Mouse (Mus musculus): ENCODE results near the gene Myadml2. TPM values are rescaled to one million over a fixed set of nuclear protein-coding genes. Genes with fewer than 3 reads are reported as not detected.

The Myadml2 gene
- polyA plus RNA-seq, 1 experiment: not detected

DNA sequence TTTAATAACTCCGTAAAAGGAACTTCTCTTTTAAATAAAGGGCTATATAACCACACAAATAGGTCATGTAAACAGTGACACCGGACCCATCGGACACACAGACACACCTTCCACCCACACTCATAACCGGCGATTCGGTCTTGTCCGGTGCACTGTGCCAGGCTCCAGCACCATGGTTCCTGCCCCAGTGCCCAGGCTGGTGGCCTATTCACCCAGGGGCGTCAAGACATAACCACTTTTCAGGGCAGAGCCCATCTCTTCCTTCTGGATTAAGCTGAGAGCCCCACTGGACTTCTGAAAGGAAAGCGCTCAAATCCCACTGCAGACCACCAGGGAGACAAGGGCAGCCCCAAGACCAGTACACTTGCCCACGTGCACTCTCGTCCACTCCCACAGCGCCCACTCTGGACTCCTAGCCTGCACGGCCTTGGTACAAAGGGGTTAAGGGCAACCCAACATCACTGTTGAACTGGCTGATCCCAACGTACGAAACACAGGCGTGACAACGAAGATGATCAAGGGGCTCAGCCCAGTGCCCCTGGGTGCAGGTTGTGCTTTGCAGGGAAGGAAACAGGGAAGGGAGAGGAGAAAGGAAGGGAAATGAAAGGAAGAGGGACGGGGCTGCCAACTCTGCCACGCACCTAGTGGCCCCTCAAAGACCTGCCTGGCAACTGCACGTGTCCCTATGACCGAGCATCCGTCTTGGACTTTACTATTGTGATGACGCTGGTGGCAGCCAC, 19.2 kb downstream of the Myadml2 start:
- H3K79me2 ChIP-seq (ENCODE audit: control insufficient read depth, insufficient read depth): peaks cover 95% of the 10 kb centered on the region
- peaks cover 36% of the 10 kb centered on the region for H3K36me3 ChIP-seq (ENCODE audit: control insufficient read depth, insufficient read depth)
- no peak overlapping the region for H3K4me3 ChIP-seq (ENCODE audit: insufficient read depth, poor library complexity, severe bottlenecking)
- H3K27me3 ChIP-seq (ENCODE audit: control insufficient read depth, insufficient read depth, insufficient read length): no peaks in the 10 kb centered on the region
- H3ac ChIP-seq (ENCODE audit: control insufficient read depth, insufficient read length, low read depth): no peak overlapping the region
- TF ChIP-seq CTCF (IDR thresholded peaks at IDR 0.05; ENCODE audit: control insufficient read depth, insufficient read depth, insufficient read length) (no peak), CEBPB (IDR thresholded peaks at IDR 0.05; ENCODE audit: low read depth) (no peak), FOSL1 (IDR thresholded peaks at IDR 0.05; ENCODE audit: insufficient read depth, low read length, poor library complexity, severe bottlenecking) (no peak)
- H3K79me3 ChIP-seq (ENCODE audit: low read depth): peaks cover 76% of the 10 kb centered on the region

GRCm38 (mm10) chr11:120627468-120628300, 20.3 kb downstream of the Myadml2 start:
- TF ChIP-seq CTCF (IDR thresholded peaks at IDR 0.05; ENCODE audit: control insufficient read depth, insufficient read depth, insufficient read length): no peak
- no peak for TF ChIP-seq MYOD1 (IDR thresholded peaks at IDR 0.05; ENCODE audit: control insufficient read depth, insufficient read length, low read depth)
- TF ChIP-seq CEBPB (IDR thresholded peaks at IDR 0.05; ENCODE audit: low read depth): no peak
- TF ChIP-seq FOSL1 (IDR thresholded peaks at IDR 0.05; ENCODE audit: insufficient read depth, low read length, poor library complexity, severe bottlenecking): no peak
- no peak for TF ChIP-seq MYOG (IDR thresholded peaks at IDR 0.05; ENCODE audit: control insufficient read depth, extremely low read depth, insufficient read length)
- no peak for TF ChIP-seq USF1 (IDR thresholded peaks at IDR 0.05; ENCODE audit: low read depth)
- no peak for TF ChIP-seq MAX (IDR thresholded peaks at IDR 0.05)
- no peak overlapping the region for H3K4me3 ChIP-seq (ENCODE audit: insufficient read depth, poor library complexity, severe bottlenecking)
- peaks cover 100% of the 10 kb centered on the region for H3K79me2 ChIP-seq (ENCODE audit: control insufficient read depth, insufficient read depth)
- H3K27me3 ChIP-seq (ENCODE audit: control insufficient read depth, insufficient read depth, insufficient read length): no peaks in the 10 kb centered on the region
- no peak overlapping the region for H3ac ChIP-seq (ENCODE audit: control insufficient read depth, insufficient read length, low read depth)
- H3K36me3 ChIP-seq (ENCODE audit: control insufficient read depth, insufficient read depth): peaks cover 47% of the 10 kb centered on the region
- peaks cover 83% of the 10 kb centered on the region for H3K79me3 ChIP-seq (ENCODE audit: low read depth)

GRCm38 (mm10) chr11:120626785-120627467, 21.0 kb downstream of the Myadml2 start:
- H3K79me2 ChIP-seq (ENCODE audit: control insufficient read depth, insufficient read depth): peaks cover 99% of the 10 kb centered on the region
- H3K79me3 ChIP-seq (ENCODE audit: low read depth): peaks cover 75% of the 10 kb centered on the region
- peaks cover 55% of the 10 kb centered on the region for H3K36me3 ChIP-seq (ENCODE audit: control insufficient read depth, insufficient read depth)
- TF ChIP-seq MYOG (IDR thresholded peaks at IDR 0.05; ENCODE audit: control insufficient read depth, extremely low read depth, insufficient read length) (no peak), MAX (IDR thresholded peaks at IDR 0.05) (no peak), USF1 (IDR thresholded peaks at IDR 0.05; ENCODE audit: low read depth) (no peak), FOSL1 (IDR thresholded peaks at IDR 0.05; ENCODE audit: insufficient read depth, low read length, poor library complexity, severe bottlenecking) (no peak), CTCF (IDR thresholded peaks at IDR 0.05; ENCODE audit: control insufficient read depth, insufficient read depth, insufficient read length) (no peak), CEBPB (IDR thresholded peaks at IDR 0.05; ENCODE audit: low read depth) (no peak), MYOD1 (IDR thresholded peaks at IDR 0.05; ENCODE audit: control insufficient read depth, insufficient read length, low read depth) (no peak)
- H3K27me3 ChIP-seq (ENCODE audit: control insufficient read depth, insufficient read depth, insufficient read length): no peaks in the 10 kb centered on the region
- no peak overlapping the region for H3K4me3 ChIP-seq (ENCODE audit: insufficient read depth, poor library complexity, severe bottlenecking)
- H3ac ChIP-seq (ENCODE audit: control insufficient read depth, insufficient read length, low read depth): no peak overlapping the region

GRCm38 (mm10) chr11:120625152-120625775, 22.7 kb downstream of the Myadml2 start, which contains the start of gene Sirt7:
TSS of gene Sirt7 (minus strand) at chr11:120625240.
- peaks cover 58% of the 10 kb centered on the region for H3K79me3 ChIP-seq (ENCODE audit: low read depth)
- H3K36me3 ChIP-seq (ENCODE audit: control insufficient read depth, insufficient read depth): peaks cover 69% of the 10 kb centered on the region
- peak within 1 kb of the TSS; percentile 82 for H3ac ChIP-seq (ENCODE audit: control insufficient read depth, insufficient read length, low read depth)
- peak within 1 kb of the TSS; percentile 98 for H3K4me3 ChIP-seq (ENCODE audit: insufficient read depth, poor library complexity, severe bottlenecking)
- no peaks in the 10 kb centered on the region for H3K27me3 ChIP-seq (ENCODE audit: control insufficient read depth, insufficient read depth, insufficient read length)
- TF ChIP-seq CEBPB (IDR thresholded peaks at IDR 0.05; ENCODE audit: low read depth) (no peak), CTCF (IDR thresholded peaks at IDR 0.05; ENCODE audit: control insufficient read depth, insufficient read depth, insufficient read length) (no peak), MYOD1 (IDR thresholded peaks at IDR 0.05; ENCODE audit: control insufficient read depth, insufficient read length, low read depth) (no peak)
- H3K79me2 ChIP-seq (ENCODE audit: control insufficient read depth, insufficient read depth): peaks cover 86% of the 10 kb centered on the region

DNA sequence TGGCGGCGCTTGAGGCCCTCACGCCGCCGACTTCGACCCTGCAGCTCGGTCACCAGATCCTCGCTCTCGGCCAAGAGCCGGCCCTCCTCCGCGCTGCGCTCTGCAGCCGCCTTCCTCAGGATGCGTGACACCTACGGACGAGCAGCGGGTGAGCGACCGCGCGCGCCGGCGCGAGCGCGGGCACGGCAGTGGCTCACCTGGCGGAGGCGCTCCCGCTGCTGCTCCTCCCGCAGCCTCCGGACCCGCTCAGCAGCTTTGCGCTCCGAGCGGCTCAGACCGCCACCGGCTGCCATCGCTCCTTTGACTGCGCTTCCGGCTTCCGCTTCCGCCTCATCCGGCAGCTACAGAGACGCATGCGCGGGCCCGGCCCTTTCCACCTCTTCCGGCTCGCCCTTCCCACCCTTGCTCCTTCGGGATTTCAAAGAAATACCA, 23.3 kb downstream of the Myadml2 start:
- peaks cover 80% of the 10 kb centered on the region for H3K79me2 ChIP-seq (ENCODE audit: control insufficient read depth, insufficient read depth)
- peaks cover 72% of the 10 kb centered on the region for H3K36me3 ChIP-seq (ENCODE audit: control insufficient read depth, insufficient read depth)
- H3ac ChIP-seq (ENCODE audit: control insufficient read depth, insufficient read length, low read depth): peak overlapping the region; percentile 82
- H3K79me3 ChIP-seq (ENCODE audit: low read depth): peaks cover 53% of the 10 kb centered on the region
- no peaks in the 10 kb centered on the region for H3K27me3 ChIP-seq (ENCODE audit: control insufficient read depth, insufficient read depth, insufficient read length)
- TF ChIP-seq USF1 (IDR thresholded peaks at IDR 0.05; ENCODE audit: low read depth) (no peak), MYOG (IDR thresholded peaks at IDR 0.05; ENCODE audit: control insufficient read depth, extremely low read depth, insufficient read length) (no peak), MAX (IDR thresholded peaks at IDR 0.05) (no peak), FOSL1 (IDR thresholded peaks at IDR 0.05; ENCODE audit: insufficient read depth, low read length, poor library complexity, severe bottlenecking) (no peak), CEBPB (IDR thresholded peaks at IDR 0.05; ENCODE audit: low read depth) (no peak), MYOD1 (IDR thresholded peaks at IDR 0.05; ENCODE audit: control insufficient read depth, insufficient read length, low read depth) (no peak), CTCF (IDR thresholded peaks at IDR 0.05; ENCODE audit: control insufficient read depth, insufficient read depth, insufficient read length) (no peak)
- H3K4me3 ChIP-seq (ENCODE audit: insufficient read depth, poor library complexity, severe bottlenecking): peak overlapping the region; percentile 98
